Mouse (Mus musculus) embryonic facial prominence, embryonic 14.5 days (tissue): ENCODE data around the gene Eme1. TPM values are rescaled to one million over a fixed set of nuclear protein-coding genes. Genes with fewer than 3 reads are reported as not detected.

Experiments
- ATAC-seq: fragments of 200-750 bp; cut with Nextera tagmentation; 2 replicates; pipeline ENCODE4 v1.8.0; 2017; ENCODE audit warnings: low read depth, moderate number of reproducible peaks, moderate TSS enrichment
- DNase-seq: peaks from one replicate; pipeline ENCODE4 v3.0.0-alpha.2; 2015; ENCODE audit warnings: low spot score
- H3K27ac ChIP-seq: fragments of 300-500 bp; sonication (generic); replicated peaks from 2 replicates; pipeline ENCODE4 v1.5.1; 2014; ENCODE audit warnings: low read depth, mild to moderate bottlenecking, low read length, moderate library complexity
- H3K27me3 ChIP-seq: fragments of 300-500 bp; sonication (generic); replicated peaks from 2 replicates; pipeline ENCODE4 v1.6.1; 2014; ENCODE audit warnings: low read length; ENCODE audit not compliant: control insufficient read depth, insufficient read depth
- H3K36me3 ChIP-seq: fragments of 300-500 bp; sonication (generic); 2 replicates; pipeline ENCODE4 v1.6.1; 2014; ENCODE audit warnings: low read length, mixed read lengths; ENCODE audit not compliant: control insufficient read depth, insufficient read depth
- H3K4me1 ChIP-seq: fragments of 300-500 bp; sonication (generic); 2 replicates; pipeline ENCODE4 v1.6.1; 2014; ENCODE audit warnings: antibody characterized with exemption, low read length; ENCODE audit not compliant: control insufficient read depth, insufficient read depth
- H3K4me2 ChIP-seq: fragments of 300-500 bp; sonication (generic); 2 replicates; pipeline ENCODE4 v1.6.1; 2014; ENCODE audit warnings: low read depth, mild to moderate bottlenecking, low read length, moderate library complexity, mixed read lengths
- H3K4me3 ChIP-seq: fragments of 300-500 bp; sonication (generic); 2 replicates; pipeline ENCODE4 v1.5.1; 2014; ENCODE audit warnings: low read depth, mild to moderate bottlenecking, low read length
- H3K9ac ChIP-seq: fragments of 300-500 bp; sonication (generic); 2 replicates; pipeline ENCODE4 v1.6.1; 2014; ENCODE audit warnings: low read depth, mild to moderate bottlenecking, low read length, moderate library complexity, mixed read lengths
- H3K9me3 ChIP-seq: fragments of 300-500 bp; sonication (generic); 2 replicates; pipeline ENCODE4 v1.6.1; 2016; ENCODE audit warnings: low read length; ENCODE audit not compliant: control insufficient read depth
- WGBS: fragments of 180-500 bp; shearing (Covaris S2); extraction: QIAGEN DNeasy Blood & Tissue Kit; methylation state at CpG from one replicate; pipeline ENCODE4 v1.1.7; 2014; 5-methylcytosine and 5-hydroxymethylcytosine counted together
- polyA plus RNA-seq: library from polyadenylated mRNA; unstranded; fragments of >200 nt; fragmentation: Nextera tagmentation; extraction: Ambion mirVana; gene quantifications from 2 replicates; pipeline ENCODE4 v1.2.1, GENCODE M21; 2014

Gene Eme1
- polyA plus RNA-seq, 1 experiment from 2014 or later = 12.6 TPM

DNA sequence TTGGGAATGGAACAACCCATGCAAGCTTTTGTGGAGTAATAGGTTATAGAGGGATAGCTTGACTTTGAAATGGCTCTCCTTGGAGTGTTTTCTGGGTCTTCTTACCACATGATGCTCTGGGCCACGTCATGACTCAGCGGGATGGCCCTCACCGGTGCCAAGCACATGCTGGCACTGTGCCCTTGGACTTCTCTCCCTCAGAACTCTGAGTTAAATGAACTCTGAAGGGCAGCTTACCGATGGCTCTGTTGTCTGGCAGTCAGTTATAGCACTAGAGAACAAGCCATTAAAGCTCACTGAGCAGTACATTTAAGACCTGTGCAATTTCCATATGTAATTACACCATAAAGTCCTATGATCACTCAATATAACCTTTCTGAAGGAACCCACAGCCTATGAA lies 56.4 kb downstream of the Eme1 start:
- Histone ChIP-seq H3K9ac (no peak overlapping the region), H3K36me3 (no peaks in the 10 kb centered on the region), H3K27me3 (no peaks in the 10 kb centered on the region), H3K4me3 (no peak overlapping the region), H3K4me2 (no peak overlapping the region), H3K27ac (no peak overlapping the region), H3K4me1 (0 out of 2 replicates have a peak, but pooled peaks cover 8% of the 10 kb centered on the region), H3K9me3 (no peaks in the 10 kb centered on the region)
- ATAC-seq = no peak
- no peak for DNase-seq
- 86% methylated on average over 4 of the region's 4 CpGs for WGBS

DNA sequence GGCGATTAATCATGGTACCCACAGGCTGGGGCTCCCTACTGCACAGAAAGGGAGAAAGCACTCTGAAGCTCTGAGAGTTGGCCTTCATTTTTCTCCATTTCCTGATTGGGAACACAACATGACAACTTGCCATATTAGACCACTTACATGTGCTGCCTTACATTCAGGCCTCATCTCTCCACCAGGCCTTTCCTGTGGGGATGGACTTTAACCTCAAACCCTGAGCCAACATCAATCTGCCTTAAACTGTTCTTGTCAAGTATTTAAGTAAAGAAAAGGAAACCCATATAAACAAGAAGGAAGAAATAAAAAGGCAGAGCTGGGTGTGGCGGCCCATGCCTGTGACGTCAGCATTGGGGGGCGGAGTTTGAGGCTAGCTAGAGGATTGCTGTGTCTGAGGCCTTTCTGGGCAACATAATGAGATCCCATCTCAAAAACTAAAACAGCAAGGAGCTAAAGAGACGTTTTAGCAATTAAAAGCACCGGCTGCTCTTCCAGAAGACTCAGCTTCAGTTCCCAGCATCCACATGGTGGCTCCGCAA lies 57.4 kb downstream of the Eme1 start:
- Histone ChIP-seq H3K4me3 (no peak overlapping the region), H3K9ac (no peak overlapping the region), H3K36me3 (no peaks in the 10 kb centered on the region), H3K27ac (no peak overlapping the region), H3K4me1 (peaks cover 11% of the 10 kb centered on the region; the same call in 1 of the 2 replicates), H3K9me3 (no peaks in the 10 kb centered on the region), H3K4me2 (no peak overlapping the region), H3K27me3 (no peaks in the 10 kb centered on the region)
- WGBS = 75% methylated on average over 7 of the region's 7 CpGs
- no peak for DNase-seq
- ATAC-seq = no peak

Other genes starting within 250 kb of the Eme1 start
- 30.0 and 30.5 TPM in 2 replicates for gene Cacna1g, start 179.8 kb downstream of the Eme1 start, polyA plus RNA-seq
- 0.31 and 0.51 TPM in 2 replicates for gene Spata20, start 167.8 kb downstream of the Eme1 start, polyA plus RNA-seq
- 4.3 and 6.6 TPM in 2 replicates for gene Epn3, start 154.0 kb downstream of the Eme1 start, polyA plus RNA-seq
- 1.4 and 4.1 TPM in 2 replicates for gene Mycbpap, start 132.2 kb downstream of the Eme1 start, polyA plus RNA-seq
- 2.2 and 2.8 TPM in 2 replicates for gene Rsad1, start 104.7 kb downstream of the Eme1 start, polyA plus RNA-seq
- 9.5 and 10.1 TPM in 2 replicates for gene Chad, start 88.9 kb downstream of the Eme1 start, polyA plus RNA-seq
- 6.3 and 7.3 TPM in 2 replicates for gene Acsf2, start 52.1 kb downstream of the Eme1 start, polyA plus RNA-seq
- 205 and 210 TPM in 2 replicates for gene Lrrc59, start 24.2 kb downstream of the Eme1 start, polyA plus RNA-seq
- 98.3 and 105 TPM in 2 replicates for gene Mrpl27, start 197 bp downstream of the Eme1 start, polyA plus RNA-seq
- gene Xylt2, start 23.6 kb upstream of the Eme1 start, polyA plus RNA-seq = 22.5 and 29.1 TPM in 2 replicates
- gene Gm11541, start 50.5 kb upstream of the Eme1 start, polyA plus RNA-seq = 0.51 and 0.85 TPM in 2 replicates
- gene Cdc34b, start 87.8 kb upstream of the Eme1 start, polyA plus RNA-seq = 0.22 and 0.24 TPM in 2 replicates
- gene Tmem92, start 128.7 kb upstream of the Eme1 start, polyA plus RNA-seq = not detected in 2 replicates